Mouse (Mus musculus) myocyte (in vitro differentiated cells): Measurements from ENCODE around the gene Tyrobp.

Experiments
- E2F4 ChIP-seq: IDR thresholded peaks from one replicate; pipeline ENCODE4 v1.6.1; 2011; ENCODE audit warnings: mild to moderate bottlenecking, control low read depth, moderate library complexity; ENCODE audit not compliant: insufficient read depth
- MAX ChIP-seq: IDR thresholded peaks from one replicate; pipeline ENCODE4 v1.6.1; 2011; ENCODE audit warnings: low read depth, mild to moderate bottlenecking, control low read depth
- MYOG ChIP-seq, 3 experiments: IDR thresholded peaks; one replicate each; pipeline ENCODE4 v1.6.1; 2011; ENCODE audit warnings: control low read depth in 2 of 3, low read depth in 2 of 3, mild to moderate bottlenecking in 2 of 3; ENCODE audit not compliant: insufficient read length in 2 of 3, control insufficient read depth in 1 of 3, insufficient read depth in 1 of 3
- POLR2A ChIP-seq: IDR thresholded peaks from one replicate; pipeline ENCODE4 v1.6.1; 2011; ENCODE audit warnings: low read depth, mild to moderate bottlenecking, control low read depth, moderate library complexity; ENCODE audit not compliant: insufficient read length
- POLR2AphosphoS2 ChIP-seq: IDR thresholded peaks from one replicate; pipeline ENCODE4 v1.6.1; 2011; ENCODE audit warnings: low read depth, control low read depth; ENCODE audit not compliant: insufficient read length
- REST ChIP-seq: IDR thresholded peaks from one replicate; pipeline ENCODE4 v1.6.1; 2011; ENCODE audit warnings: mild to moderate bottlenecking, control low read depth, moderate library complexity; ENCODE audit not compliant: insufficient read depth, insufficient read length
- SRF ChIP-seq: IDR thresholded peaks from one replicate; pipeline ENCODE4 v1.6.1; 2011; ENCODE audit warnings: low read depth; ENCODE audit not compliant: control insufficient read depth, insufficient read length

DNA sequence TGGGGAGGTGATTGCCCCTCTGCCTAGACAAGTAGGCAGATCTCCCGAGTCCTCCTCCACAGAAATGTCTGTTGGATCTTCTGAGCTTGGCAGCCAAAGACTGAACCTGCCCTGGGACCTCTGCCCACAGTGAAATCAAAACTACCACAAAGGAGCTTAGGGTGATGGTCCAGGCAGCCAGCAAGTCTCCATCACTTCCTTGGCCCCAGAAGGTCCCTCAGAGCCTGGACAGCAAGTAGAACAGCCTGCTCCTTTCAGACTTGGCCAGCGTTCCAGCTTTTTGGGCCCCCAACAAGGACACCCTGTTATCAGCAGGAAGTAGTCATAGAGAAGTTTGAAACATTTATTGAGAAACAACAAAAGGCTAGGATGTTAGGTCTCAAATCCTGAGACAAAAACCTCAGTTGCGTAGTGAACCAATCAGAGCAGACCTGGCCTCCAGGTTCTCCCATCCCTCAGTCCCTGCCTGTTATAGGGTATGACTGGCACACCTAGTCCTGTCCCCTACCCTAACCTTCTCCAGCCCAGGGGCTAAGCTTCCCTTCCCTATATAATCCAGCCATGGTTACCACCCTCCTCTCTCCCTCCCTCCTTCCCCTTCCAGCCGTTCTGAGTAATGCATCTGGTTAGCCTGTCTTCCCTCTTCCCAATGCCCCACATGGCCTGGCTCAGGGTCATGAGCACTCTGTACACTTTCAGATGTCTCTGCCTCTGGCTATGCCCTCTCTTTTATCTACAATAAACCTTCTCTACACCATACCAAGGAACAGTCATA, 20.6 kb upstream of the Tyrobp start:
- no peak for TF ChIP-seq E2F4
- TF ChIP-seq POLR2A, result no peak
- no peak for TF ChIP-seq REST
- TF ChIP-seq SRF, result no peak
- no peak for TF ChIP-seq MYOG (IDR thresholded peaks at IDR 0.05; ENCODE audit: control insufficient read depth in 1 of 3, insufficient read depth in 1 of 3, insufficient read length in 2 of 3, low read depth in 2 of 3)
- TF ChIP-seq POLR2AphosphoS2, result no peak
- TF ChIP-seq MAX, result no peak
